Mouse (Mus musculus) stomach, embryonic 14.5 days (tissue): ENCODE data around the gene Cs. TPM values are rescaled to one million over a fixed set of nuclear protein-coding genes. Genes with fewer than 3 reads are reported as not detected.

Experiments used
- ATAC-seq: fragments of 200-750 bp; cut with Nextera tagmentation; 2 replicates; pipeline ENCODE4 v1.8.0; 2017; ENCODE audit warnings: low read depth, moderate TSS enrichment; ENCODE audit not compliant: insufficient number of reproducible peaks, insufficient read depth, low FRiP score
- H3K27ac ChIP-seq: fragments of 300-500 bp; sonication (generic); 2 replicates; pipeline ENCODE4 v1.5.1; 2014; ENCODE audit warnings: mild to moderate bottlenecking, low read length, moderate library complexity, mixed read lengths
- H3K27me3 ChIP-seq: fragments of 300-500 bp; sonication (generic); 2 replicates; pipeline ENCODE4 v1.6.1; 2014; ENCODE audit warnings: low read length, control low read depth, mixed read lengths; ENCODE audit not compliant: control insufficient read depth, insufficient read depth
- H3K36me3 ChIP-seq: fragments of 300-500 bp; sonication (generic); 2 replicates; pipeline ENCODE4 v1.6.1; 2014; ENCODE audit warnings: mild to moderate bottlenecking, control low read depth, low read length, moderate library complexity, mixed read lengths; ENCODE audit not compliant: control insufficient read depth, insufficient read depth
- H3K4me1 ChIP-seq: fragments of 300-500 bp; sonication (generic); 2 replicates; pipeline ENCODE4 v1.6.1; 2014; ENCODE audit warnings: low read length, control low read depth, mixed read lengths; ENCODE audit not compliant: control insufficient read depth, insufficient read depth
- H3K4me2 ChIP-seq: fragments of 300-500 bp; sonication (generic); replicated peaks from 2 replicates; pipeline ENCODE4 v1.6.1; 2014; ENCODE audit warnings: low read depth, low read length, control low read depth
- H3K4me3 ChIP-seq: fragments of 300-500 bp; sonication (generic); 2 replicates; pipeline ENCODE4 v1.5.1; 2014; ENCODE audit warnings: low read depth, low read length, control low read depth
- H3K9ac ChIP-seq: fragments of 300-500 bp; sonication (generic); replicated peaks from 2 replicates; pipeline ENCODE4 v1.6.1; 2014; ENCODE audit warnings: low read depth, mild to moderate bottlenecking, control low read depth, low read length, moderate library complexity, mixed read lengths
- H3K9me3 ChIP-seq: fragments of 300-500 bp; sonication (generic); 2 replicates; pipeline ENCODE4 v1.6.1; 2016; ENCODE audit warnings: low read depth, low read length, control low read depth; ENCODE audit not compliant: control insufficient read depth
- WGBS: fragments of 180-500 bp; shearing (Covaris S2); extraction: QIAGEN DNeasy Blood & Tissue Kit; methylation state at CpG from one replicate; pipeline ENCODE4 v1.1.7; 2014; 5-methylcytosine and 5-hydroxymethylcytosine counted together
- polyA plus RNA-seq: library from polyadenylated mRNA; unstranded; fragments of >200 nt; fragmentation: Nextera tagmentation; extraction: Ambion mirVana; gene quantifications from 2 replicates; pipeline ENCODE4 v1.2.1, GENCODE M21; 2014

The Cs gene
- polyA plus RNA-seq, 1 experiment from 2014 or later = 211 TPM

- 82% methylated on average over 2 of the region's 2 CpGs for WGBS
- Histone ChIP-seq H3K4me3 (peak overlapping the region; percentile 78; the same call in 1 of the 2 replicates), H3K4me1 (peaks cover 14% of the 10 kb centered on the region), H3K9ac (no peak overlapping the region), H3K9me3 (no peaks in the 10 kb centered on the region), H3K27ac (no peak overlapping the region), H3K4me2 (peak overlapping the region; percentile 57), H3K36me3 (no peaks in the 10 kb centered on the region), H3K27me3 (no peaks in the 10 kb centered on the region)
- no peak for ATAC-seq
These were observed 1.4 kb downstream of the Cs start for GRCm38 (mm10) chr10:128338948-128339347.

GRCm38 (mm10) chr10:128340257-128340656 lies 2.7 kb downstream of the Cs start:
- no peak for ATAC-seq
- Histone ChIP-seq H3K4me2 (no peak overlapping the region), H3K27ac (no peak overlapping the region), H3K9me3 (no peaks in the 10 kb centered on the region), H3K4me1 (peaks cover 23% of the 10 kb centered on the region), H3K4me3 (no peak overlapping the region), H3K36me3 (no peaks in the 10 kb centered on the region), H3K9ac (no peak overlapping the region), H3K27me3 (no peaks in the 10 kb centered on the region)
- WGBS = 80% methylated on average over 2 of the region's 2 CpGs

GRCm38 (mm10) chr10:128343436-128343835 lies 5.9 kb downstream of the Cs start:
- H3K27ac ChIP-seq = no peak overlapping the region
- 93% methylated on average over 1 of the region's 1 CpGs for WGBS
- ATAC-seq = no peak
- H3K9me3 ChIP-seq = no peaks in the 10 kb centered on the region
- no peaks in the 10 kb centered on the region for H3K27me3 ChIP-seq
- H3K4me2 ChIP-seq = no peak overlapping the region
- H3K36me3 ChIP-seq = no peaks in the 10 kb centered on the region
- peaks cover 16% of the 10 kb centered on the region for H3K4me1 ChIP-seq
- no peak overlapping the region for H3K9ac ChIP-seq
- no peak overlapping the region for H3K4me3 ChIP-seq

- Histone ChIP-seq H3K9me3 (no peaks in the 10 kb centered on the region), H3K27me3 (no peaks in the 10 kb centered on the region), H3K36me3 (peaks cover 3% of the 10 kb centered on the region; the same call in 1 of the 2 replicates), H3K27ac (peak overlapping the region; percentile 75), H3K4me3 (no peak overlapping the region), H3K4me2 (peak overlapping the region; percentile 18; the same call in 1 of the 2 replicates), H3K9ac (no peak overlapping the region), H3K4me1 (peaks cover 10% of the 10 kb centered on the region)
- WGBS = 20% methylated on average over 7 of the region's 7 CpGs
- peak; percentile 81 for ATAC-seq
These were observed 7.2 kb downstream of the Cs start for GRCm38 (mm10) chr10:128344568-128345275.

DNA sequence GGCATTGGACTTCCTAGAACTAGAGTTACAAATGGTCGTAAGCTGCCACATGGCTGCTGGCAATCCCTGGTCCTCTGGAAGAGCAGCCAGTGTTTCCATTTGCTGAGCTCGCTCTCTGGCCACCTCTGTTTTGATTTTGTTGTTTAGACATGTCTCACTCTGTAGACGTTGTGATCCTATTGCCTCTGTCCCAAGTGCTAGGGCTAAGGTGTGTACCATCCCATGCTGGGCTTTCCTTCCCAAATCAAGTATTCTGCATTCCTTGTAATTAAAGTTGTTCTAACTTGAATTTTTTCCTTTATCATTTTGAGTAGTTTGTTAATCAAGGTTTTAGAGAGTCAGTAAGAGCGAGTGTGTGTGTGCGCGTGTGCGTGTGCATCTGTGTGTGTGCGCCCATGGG lies 10.0 kb downstream of the Cs start:
- peaks cover 23% of the 10 kb centered on the region for H3K36me3 ChIP-seq
- no peak overlapping the region for H3K9ac ChIP-seq
- peaks cover 10% of the 10 kb centered on the region for H3K4me1 ChIP-seq
- H3K27me3 ChIP-seq = no peaks in the 10 kb centered on the region
- no peaks in the 10 kb centered on the region for H3K9me3 ChIP-seq
- no peak overlapping the region for H3K4me2 ChIP-seq
- H3K4me3 ChIP-seq = no peak overlapping the region
- no peak overlapping the region for H3K27ac ChIP-seq
- 86% methylated on average over 8 of the region's 8 CpGs for WGBS
- ATAC-seq = no peak

GRCm38 (mm10) chr10:128358796-128359195 lies 21.3 kb downstream of the Cs start:
- no peaks in the 10 kb centered on the region for H3K9me3 ChIP-seq
- H3K36me3 ChIP-seq = peaks cover 65% of the 10 kb centered on the region
- no peak overlapping the region for H3K27ac ChIP-seq
- H3K4me2 ChIP-seq = no peak overlapping the region
- H3K27me3 ChIP-seq = no peaks in the 10 kb centered on the region
- ATAC-seq = no peak
- 43% methylated on average over 2 of the region's 2 CpGs for WGBS
- H3K4me3 ChIP-seq = no peak overlapping the region
- no peaks in the 10 kb centered on the region for H3K4me1 ChIP-seq
- no peak overlapping the region for H3K9ac ChIP-seq

- Histone ChIP-seq H3K4me1 (no peaks in the 10 kb centered on the region), H3K36me3 (peaks cover 61% of the 10 kb centered on the region), H3K9me3 (no peaks in the 10 kb centered on the region), H3K4me3 (no peak overlapping the region), H3K27me3 (no peaks in the 10 kb centered on the region), H3K27ac (no peak overlapping the region), H3K4me2 (no peak overlapping the region), H3K9ac (no peak overlapping the region)
- no peak for ATAC-seq
- WGBS = 86% methylated on average over 6 of the region's 6 CpGs
These were observed 21.7 kb downstream of the Cs start for GRCm38 (mm10) chr10:128359226-128359625.

DNA sequence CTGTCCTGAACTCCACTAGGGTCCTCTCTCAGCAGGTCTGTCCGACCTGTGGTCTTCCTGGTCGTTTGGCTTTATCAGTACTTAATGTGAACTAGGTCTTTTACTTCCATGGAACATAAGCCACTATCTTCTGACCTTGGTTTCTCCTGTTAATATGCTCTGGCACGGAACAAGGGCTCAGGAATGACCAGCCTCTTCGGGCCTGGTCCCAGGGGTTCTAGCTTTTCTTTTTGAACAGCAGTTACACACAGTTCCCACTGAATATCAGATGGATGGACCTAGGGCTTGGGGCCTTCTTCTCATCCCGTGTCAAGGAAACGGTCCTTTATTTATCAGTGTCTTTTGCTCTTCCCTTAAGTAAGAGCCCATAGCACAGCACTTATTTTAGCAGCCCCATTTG lies 24.3 kb downstream of the Cs start:
- 89% methylated on average over 6 of the region's 6 CpGs for WGBS
- Histone ChIP-seq H3K4me1 (no peaks in the 10 kb centered on the region), H3K4me2 (no peak overlapping the region), H3K9me3 (no peaks in the 10 kb centered on the region), H3K4me3 (no peak overlapping the region), H3K36me3 (peaks cover 60% of the 10 kb centered on the region), H3K27me3 (no peaks in the 10 kb centered on the region), H3K27ac (no peak overlapping the region), H3K9ac (no peak overlapping the region)
- ATAC-seq = no peak

DNA sequence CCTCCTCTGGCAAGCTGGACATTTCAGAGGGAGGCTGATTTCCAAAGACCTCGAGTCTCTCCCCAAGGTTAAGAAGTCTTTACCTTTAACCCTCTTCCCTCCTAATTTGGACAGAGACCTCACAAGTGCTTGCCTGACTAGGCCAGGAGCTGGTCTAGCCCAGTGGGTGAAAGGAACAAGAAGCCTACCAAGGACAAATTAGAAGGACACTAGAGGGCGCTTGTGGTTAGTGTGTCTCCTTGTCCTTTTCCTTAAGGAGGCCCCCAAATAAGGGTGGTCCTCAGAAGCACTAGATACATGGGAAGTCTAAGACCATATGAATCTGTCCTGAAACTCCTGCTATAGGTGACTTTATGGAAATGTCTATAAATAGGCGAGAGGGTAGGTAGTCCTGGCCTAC lies 25.0 kb downstream of the Cs start:
- 47% methylated on average over 3 of the region's 3 CpGs for WGBS
- H3K4me3 ChIP-seq = no peak overlapping the region
- H3K4me2 ChIP-seq = no peak overlapping the region
- peaks cover under 1% of the 10 kb centered on the region; the same call in 1 of the 2 replicates for H3K4me1 ChIP-seq
- no peak overlapping the region for H3K9ac ChIP-seq
- no peak for ATAC-seq
- H3K27me3 ChIP-seq = no peaks in the 10 kb centered on the region
- no peaks in the 10 kb centered on the region for H3K9me3 ChIP-seq
- H3K27ac ChIP-seq = no peak overlapping the region
- peaks cover 56% of the 10 kb centered on the region for H3K36me3 ChIP-seq
